Mouse (Mus musculus) left cerebral cortex, postnatal 10 days (tissue): Measurements from ENCODE around the gene Spop. TPM values are rescaled to one million over a fixed set of nuclear protein-coding genes. Genes with fewer than 3 reads are reported as not detected.

Experiments
- DNase-seq, 2 experiments: peaks; one replicate each; pipeline ENCODE4 v3.0.0; 2021 to 2022; ENCODE audit warnings: low spot score in 2 of 2, mixed read lengths in 1 of 2; ENCODE audit errors: extremely low spot score in 1 of 2
- intact Hi-C: fragments of 180-260 bp; cut with DNase I; formaldehyde crosslinking; loops from one replicate; pipeline ENCODE4 v1.15.1; 2025
- total RNA-seq, 2 experiments: library from RNA; stranded (reverse); gene quantifications; 2 replicates each; pipeline ENCODE4 v1.2.3; 2021

The Spop gene
- total RNA-seq, 2 experiments from 2014 or later = 140 to 143 TPM

DNA sequence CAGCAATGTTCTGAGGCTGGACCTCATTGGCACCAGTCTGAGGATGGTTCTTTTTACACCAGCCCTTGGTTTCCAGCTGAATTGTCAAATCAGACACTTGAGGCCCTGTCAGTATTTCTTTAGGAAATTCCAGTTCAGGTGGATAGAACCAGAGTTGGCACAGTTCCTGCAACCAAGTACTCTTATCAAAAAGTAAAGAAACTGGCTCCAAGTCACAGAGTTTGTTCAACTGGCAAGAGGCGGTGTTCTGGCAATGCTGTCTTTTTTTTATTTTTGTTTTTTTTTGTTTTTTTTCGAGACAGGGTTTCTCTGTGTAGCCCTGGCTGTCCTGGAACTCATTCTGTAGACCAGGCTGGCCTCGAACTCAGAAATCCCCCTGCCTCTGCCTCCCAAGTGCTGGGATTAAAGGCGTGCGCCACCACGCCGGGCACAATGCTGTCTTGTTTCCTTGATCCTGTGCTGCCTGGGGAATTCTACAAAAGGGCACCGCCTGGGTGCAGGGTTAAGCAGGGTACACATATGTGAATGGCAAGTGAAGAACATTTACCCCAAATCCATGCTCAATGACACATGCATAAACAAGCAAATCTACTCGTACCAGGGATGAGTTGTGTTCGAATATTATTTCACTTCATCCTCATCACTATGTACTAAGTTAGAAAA is 4.3 kb upstream of the Spop start:
- intact Hi-C loops = no loop called here
- DNase-seq = no peak

DNA sequence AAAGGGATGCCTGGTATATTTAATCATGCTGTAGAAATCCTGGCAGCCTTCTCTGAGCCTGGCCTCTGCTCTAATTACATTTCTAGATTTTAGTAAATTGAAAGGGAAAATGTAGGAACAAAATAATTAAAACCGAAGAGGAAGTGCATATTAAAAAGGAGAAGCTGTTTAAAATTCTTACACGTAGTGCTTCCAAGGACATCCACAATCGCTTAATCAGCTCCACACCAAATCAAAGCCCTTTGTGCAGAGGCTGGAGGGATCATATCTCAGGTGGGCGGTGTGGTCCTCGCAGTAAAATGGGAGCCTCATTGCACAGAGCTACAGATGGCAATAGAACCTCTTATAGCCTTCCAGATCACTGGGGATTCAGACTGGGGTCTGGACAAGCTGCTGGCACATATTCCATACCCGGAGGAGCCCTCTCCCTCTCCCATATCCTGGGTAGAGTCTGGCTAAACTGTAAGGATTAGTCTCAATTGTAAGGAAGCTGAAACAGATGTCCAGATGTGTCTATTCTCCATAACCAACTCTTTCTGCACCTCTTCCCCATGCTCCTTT is 2.3 kb upstream of the Spop start:
- intact Hi-C loops = no loop called here
- DNase-seq = no peak

DNA sequence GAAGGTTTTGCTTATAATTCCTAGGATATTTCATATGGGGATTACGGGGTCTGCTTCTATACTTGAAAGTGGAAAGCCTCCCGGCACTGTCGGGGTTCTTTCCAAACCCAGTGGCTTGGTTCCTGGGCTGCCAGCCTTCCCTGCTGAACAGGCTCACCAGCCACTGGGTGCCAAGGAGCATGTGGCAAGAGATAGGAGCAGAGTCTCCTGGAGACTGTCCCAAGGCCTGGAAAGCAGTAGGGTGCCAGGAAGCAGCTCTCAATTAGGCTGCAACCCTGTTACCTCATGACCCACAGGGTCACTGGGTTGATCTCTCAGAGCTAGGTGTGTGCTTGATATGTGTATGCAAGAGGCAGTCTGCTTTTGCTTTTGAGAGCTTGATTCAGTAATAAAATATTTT is 1.3 kb upstream of the Spop start:
- intact Hi-C loops = no loop called here
- DNase-seq = no peak

DNA sequence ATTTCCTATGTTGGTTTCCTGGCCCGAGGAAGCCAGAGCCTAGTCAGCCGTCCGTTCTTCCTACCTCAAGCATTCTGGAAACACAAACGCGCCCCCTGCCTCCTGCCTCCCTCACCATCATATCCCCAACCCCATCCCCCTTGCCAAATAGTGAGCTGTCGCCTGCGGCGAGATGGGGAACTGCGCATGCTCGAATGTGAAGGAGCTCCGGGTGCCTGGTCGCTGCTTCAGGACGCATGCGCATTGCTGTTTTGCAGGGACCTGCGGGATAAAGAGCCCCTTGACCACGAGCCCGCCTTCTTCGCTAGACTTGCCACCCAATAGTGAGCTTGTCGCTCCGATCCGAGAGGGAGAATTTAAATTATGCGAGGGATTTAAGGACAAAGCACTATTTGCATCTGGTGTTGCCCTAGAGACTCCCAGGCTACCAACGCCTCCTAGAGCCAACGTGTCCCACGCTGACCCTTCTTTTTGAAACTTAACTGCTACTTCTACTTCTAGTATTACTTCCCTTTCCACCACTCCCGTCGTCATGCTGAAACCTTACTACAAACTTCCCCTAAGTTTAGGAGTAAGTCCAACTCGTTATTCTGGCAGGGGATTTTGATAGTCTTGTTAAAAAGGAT is 769 bp downstream of the Spop start:
- intact Hi-C loops = no loop called here
- peak; percentile 95 to 98 for DNase-seq

DNA sequence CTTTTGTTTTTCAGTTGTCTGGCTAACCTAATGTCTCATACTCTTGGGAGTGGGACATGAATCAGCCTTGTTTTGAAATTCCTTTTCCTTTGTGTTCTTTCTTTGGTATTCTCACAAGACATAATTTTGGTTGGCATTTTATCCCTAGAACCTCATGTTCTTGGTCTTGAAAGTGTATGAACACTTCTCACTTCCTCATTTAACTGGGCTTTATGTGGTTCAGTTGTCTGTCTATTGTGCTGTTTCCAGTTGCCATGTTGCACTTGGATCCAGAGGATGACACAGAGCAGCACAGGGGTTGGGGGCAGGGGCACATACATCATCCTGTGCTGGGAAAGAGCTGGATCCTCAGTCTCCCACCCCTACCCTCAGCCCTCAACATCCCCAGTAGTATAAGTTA is 2.1 kb downstream of the Spop start:
- intact Hi-C loops = no loop called here
- no peak for DNase-seq

DNA sequence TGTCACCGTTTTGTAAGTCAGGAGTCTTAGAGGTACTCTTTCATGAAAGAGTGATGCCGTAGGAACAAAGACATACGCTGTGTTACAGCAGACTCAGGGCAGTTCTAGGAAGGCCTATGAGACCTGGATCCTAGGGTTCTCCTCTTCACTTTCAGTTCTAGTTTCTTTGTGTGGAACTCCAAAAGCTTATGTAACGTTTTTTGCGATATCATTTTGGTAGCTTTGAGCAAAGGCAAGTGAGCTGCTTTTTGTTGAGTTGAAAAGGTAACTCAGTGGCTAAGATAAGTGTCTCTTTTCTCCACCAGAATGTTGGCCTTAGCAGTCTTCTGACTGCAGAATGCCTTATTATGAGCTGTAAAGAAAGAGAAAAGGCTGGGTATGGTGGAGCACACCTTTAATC is 3.5 kb downstream of the Spop start:
- DNase-seq = no peak
- intact Hi-C loops = no loop called here

DNA sequence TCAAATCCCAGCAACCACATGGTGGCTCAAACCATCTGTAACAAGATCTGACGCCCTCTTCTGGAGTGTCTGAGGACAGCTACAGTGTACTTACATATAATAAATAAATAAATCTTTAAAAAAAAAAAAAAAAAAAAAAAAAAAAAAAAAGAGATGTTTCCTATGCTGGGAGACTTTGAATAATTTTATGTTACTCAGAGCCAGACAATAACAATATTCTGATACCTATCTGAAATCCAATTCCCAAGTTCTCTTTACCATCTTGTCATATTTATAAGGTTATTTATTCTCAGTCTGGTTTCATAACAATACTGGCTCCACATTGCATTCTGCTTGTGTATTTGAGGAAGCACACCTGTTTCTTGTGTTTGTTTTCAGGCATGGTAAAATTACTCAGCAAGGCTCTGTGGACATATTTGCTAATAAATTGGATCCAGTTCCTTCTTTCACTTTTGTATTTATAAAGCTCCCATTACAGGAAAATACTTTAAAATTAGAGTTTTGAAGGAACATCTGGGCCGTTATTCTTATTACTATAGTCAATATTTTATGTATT is 7.1 kb downstream of the Spop start:
- intact Hi-C loops = no loop called here
- DNase-seq = no peak

DNA sequence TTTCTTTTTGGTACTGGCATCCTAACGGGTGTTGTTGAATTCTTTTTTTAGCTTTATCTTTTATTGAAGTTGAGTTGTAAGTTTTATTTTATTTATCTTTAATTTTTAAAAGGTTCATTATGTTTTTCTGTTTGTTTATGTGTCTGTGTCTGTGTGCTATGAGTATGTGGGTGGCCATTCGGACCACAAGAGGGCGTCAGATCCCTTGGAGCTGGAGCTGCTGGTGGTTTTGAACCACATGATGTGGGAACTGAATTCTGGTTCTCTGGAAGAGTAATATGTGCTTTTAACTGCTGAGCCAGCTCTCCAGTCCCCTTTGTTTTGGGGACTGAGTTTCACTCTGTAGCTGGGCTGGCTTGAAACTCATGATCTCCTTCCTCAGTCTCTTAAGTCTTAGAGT is 9.6 kb downstream of the Spop start:
- DNase-seq = no peak
- intact Hi-C loops = no loop called here

DNA sequence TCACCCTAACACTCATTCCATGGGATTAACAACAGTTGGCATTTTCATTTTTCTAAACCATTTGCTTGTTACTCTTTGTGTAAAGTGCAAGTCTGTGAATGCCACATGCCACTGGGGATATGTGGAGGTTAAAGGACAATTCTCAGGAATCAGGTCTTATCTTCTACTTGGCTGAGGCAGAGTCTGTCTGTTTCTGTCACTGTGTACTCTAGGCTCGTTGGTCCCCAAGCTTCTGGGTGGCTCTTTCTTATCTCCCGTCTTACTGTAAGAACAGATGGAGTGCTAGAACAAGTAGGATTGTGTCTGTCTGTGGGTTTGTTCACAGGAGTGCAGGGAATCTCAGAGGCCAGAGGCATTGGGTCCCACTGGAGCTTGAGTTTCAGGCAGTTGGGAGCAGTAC is 17.5 kb downstream of the Spop start:
- intact Hi-C loops = no loop called here

DNA sequence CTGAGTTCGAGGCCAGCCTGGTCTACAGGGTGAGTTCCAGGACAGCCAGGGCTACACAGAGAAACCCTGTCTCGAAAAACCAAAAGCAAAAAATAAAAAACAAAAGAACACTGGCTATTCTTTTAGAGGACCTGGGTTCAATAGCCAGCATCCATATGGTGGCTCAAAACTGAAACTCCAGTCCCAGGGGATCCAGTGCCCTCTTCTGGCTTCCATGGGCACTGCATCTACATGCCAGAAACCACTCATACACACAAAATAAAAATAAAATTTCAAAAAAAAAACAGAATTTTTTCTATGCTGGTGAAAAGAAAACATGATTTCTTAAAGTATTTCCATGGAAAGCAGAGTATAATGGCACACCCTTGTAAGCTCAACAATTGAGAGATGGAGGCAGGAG is 18.3 kb downstream of the Spop start:
- intact Hi-C loops = no loop called here
- DNase-seq = no peak

More for the DNA sequence above, 17.5 kb downstream of the Spop start:
- DNase-seq = no peak

DNA sequence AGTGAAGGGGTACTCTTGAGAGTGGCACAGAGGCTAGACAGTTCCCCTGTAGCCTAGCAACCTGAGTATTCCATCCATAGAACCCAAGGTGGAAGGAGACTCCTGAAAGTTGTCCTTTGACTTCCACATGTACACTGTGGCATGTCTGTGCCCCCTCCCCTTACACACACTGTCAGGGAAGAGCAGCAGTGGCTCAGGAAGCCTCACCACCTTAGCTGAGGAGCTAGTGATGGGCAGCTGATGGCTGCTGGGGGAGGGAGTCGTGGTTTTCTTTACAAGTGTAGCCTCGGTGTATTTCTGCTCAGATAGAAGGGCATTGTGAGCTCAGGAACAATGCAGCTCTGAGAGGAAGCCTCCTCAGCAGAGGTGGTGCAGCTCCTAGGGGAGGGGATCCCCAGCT is 31.5 kb downstream of the Spop start:
- DNase-seq = no peak
- intact Hi-C loops = no loop called here

DNA sequence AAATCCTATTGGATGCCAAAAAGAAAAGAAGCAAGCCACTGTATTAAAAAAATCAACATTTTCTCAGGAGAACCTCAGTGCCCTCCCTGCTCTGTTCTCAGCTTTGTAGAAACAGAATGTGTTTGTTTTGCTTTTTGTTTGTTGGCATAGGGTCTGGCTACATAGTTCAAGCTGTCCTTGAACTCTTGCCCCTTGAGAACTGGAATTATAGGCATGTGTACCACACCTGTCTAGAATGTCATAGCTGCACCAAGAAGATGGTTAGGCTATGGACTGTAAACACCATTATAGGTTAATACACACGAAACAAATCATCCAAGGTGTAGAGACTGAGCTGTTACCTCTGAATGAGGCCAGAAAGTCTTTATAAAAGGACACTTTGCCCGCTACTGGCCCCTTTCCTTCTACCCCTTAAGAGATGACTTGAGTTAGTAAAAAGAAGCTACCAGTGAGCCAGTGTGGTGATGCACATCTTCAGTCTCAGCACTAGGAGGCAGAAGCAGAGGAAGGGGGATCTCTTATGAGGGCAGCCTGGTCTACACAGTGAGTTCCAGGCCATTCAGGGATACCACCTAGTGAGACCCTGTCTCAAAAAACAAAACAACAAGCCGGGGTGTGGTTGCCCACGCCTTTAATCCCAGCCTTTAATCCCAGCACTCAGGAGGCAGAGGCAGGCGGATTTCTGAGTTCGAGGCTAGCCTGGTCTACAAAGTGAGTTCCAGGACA is 32.9 kb downstream of the Spop start:
- DNase-seq = no peak
- intact Hi-C loops = no loop called here

DNA sequence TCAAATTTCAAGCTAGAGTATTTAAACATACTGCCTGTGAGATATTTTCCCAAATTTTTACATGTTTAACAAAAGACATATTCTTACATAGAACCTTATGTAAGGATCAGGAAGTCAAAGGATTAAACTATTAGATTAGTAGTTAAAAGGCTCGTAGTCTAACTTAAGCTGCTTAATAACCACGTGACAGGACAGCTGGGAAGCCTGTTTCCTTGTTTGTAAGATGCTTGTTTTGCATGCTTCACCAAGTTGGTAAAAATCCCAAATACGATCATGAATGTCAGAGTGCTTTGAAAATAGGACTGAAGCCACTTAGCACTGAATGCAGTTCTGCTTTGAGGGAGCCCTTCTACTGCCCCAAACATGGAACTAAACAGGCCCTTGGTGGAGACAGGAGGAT is 34.5 kb downstream of the Spop start:
- intact Hi-C loops = no loop called here
- no peak for DNase-seq

DNA sequence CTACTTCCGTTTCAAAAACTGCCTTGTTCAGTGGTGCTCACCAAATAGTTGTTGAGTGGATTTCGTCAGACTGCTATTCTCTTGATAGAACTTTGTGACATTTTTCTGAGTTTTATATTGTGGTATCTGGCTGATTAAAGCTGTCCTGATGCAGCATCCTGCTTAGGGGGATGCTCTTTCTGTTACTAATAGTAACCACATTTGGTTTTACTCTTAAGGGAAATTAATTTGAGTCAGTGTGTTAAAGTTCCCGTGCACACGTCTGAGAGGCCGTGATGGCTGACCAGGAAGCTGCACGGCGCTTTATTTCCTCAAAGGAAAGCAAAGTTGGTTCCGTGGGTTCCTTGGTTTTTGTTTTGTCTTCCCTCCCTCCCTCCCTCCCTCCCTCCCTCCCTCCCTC is 41.5 kb downstream of the Spop start:
- no peak for DNase-seq
- intact Hi-C loops = no loop called here

DNA sequence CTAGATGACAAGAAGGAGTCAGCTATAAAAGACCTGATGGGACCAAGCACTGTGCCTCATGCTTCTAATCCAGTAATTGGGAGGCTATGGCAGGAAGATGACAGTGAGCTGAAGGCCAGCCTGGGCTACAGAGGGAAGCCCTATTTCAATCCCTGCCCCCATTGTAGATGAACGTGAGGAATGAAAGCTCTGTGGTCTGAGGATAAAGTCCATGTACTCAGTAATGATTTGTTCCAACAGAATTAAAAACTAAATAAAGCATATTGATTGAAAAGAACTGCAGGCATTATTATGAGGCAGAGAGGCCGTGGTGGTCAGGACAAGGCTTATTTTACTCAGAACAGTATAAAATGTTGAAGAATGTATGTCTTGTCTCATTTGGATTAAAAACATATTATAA is 47.0 kb downstream of the Spop start:
- no peak for DNase-seq
- intact Hi-C loops = no loop called here

DNA sequence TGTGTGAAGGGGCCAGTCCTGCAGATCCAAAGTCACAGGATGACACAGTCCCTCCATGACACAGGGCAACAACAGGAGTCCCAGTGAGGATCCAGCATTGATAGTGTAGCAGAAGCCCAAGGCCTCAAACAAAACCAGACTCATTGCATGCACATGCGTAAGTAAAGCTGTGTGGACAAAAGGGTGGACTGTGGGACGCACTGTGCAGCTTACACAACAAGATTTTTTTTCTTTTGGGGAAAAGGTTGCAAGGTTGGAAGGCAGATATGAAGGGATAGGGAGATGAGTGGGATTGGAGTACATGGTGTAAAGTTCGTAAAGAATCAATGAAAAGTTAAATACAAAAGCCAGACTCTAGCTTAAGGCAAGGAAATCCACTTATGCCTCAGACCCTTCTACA is 48.3 kb downstream of the Spop start:
- intact Hi-C loops = no loop called here
- DNase-seq = no peak

DNA sequence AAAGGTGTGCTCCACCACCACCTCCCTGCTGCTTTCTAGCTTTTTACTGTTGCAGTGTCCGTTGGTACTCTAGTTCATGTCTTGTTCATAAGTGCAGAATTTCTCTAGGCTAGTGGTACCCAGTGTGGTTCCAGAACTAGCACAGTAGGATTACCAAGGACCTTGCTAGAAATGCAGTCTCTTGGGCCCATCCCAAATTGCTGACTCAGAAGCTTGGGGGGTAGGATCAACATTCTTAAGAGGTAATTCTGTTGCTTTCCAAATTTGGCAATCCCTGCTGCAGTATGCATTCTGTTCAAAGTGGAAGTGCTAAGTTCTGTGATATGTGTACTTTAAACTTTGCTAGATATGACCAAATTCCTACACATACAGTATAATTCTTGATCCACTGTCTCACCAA is 53.9 kb downstream of the Spop start:
- intact Hi-C loops = no loop called here
- no peak for DNase-seq

DNA sequence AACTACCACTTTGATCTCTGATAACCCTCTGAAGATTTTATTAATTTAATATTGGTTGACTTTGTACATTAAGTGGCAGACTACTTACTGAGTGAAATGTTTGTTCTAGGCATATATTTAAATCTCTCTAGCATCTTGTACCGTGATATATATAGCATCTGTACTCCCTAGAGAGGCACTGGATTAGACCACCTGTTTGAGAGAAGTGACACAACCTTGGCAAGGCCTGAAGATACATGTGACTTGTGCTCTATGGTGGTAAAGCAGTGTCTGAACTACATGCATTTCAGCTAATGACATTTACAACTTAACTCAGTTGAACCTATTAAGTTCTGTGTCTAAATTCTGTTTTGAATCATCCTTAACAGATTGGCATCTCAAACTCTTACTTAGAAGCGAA is 59.1 kb downstream of the Spop start:
- no peak for DNase-seq
- intact Hi-C loops = no loop called here

DNA sequence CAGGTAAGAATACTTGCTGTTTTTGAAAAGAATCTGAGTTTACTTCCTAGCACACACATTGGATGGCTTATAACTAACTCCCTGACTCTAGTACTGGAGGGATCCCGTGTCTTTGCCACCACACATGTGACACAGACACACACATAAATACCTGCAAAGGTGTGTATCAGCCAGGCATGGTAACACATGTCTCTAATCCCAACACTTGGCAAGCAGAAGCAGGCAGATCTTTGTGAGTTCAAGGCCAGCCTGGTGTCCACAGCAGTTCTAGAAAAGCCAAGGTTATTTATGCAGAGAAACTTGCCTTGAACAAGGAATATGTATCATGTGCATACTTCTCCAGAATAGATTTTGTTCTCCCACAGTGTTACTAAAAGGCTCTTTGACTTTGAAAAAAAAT is 59.6 kb downstream of the Spop start:
- DNase-seq = no peak
- intact Hi-C loops = no loop called here

DNA sequence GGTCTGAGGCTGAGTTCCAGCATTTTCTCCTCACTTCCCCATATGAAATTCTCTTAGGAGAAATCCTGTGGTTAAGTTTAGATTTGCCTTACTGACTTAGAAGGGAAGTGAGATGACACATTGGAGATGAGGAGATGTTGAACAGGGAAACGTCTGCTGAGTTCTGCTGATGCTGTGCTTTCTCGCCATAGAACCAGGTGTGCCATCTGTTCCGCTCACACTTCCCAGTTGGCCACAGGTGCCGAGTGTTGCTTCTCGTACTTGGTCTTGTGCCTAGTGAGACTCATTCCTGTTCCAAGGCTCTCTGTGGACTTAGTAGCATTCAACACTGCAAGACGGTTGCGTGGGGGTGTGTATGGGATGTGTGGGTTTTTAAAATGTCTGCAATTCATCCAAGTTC is 62.4 kb downstream of the Spop start:
- intact Hi-C loops = loop anchor here (5.0 kb wide), 1 partner anchor 79 kb away; no protein-coding TSS in a partner anchor
- peak; percentile 37 to 78 for DNase-seq
